Mouse (Mus musculus): Measurements from ENCODE around the gene Hoxd11.

DNA sequence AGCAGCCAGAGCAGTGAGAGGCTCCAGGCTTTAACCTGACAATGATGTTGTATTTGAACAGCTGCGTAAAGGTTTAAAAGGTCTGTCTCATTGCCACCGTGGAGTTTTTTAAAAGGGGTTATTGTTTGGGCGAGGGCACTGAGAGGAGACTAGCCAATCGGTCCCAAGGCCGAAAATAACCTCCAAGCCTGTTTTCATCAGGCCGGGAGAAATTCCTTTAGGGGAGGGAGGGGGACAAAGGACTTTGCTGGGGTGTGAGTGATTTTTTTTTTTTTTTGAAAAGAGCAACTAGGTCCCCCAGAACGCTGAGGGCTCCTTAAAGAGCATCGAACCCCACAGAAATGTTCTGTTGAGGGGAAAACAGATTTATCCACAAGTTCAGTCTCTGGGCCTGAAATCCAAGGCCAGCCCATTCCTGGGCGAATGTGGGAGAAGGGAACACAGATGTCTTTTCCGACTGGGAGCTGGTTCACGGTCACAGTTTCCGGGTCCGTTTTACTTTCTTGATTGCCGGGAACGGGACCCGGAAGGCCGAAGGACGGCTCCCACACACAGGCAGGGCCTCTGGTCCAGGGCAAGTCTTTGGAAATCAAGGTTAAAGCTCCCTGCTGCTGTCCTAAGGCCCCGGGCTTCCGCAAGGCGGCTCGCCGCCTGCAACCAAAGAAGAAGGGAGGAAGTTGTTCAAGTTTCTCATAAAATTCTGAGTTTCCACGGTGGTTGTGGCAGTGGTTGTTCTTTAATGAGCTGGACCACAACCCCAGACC lies 10.4 kb downstream of the Hoxd11 start:
- TF ChIP-seq CTCF (conservative IDR thresholded peaks at IDR 0.05; ENCODE audit: insufficient read depth, insufficient read length, low read depth, low read length) (no peak), POLR2A (IDR thresholded peaks at IDR 0.05; ENCODE audit: low read depth, low read length) (no peak)
